Mouse (Mus musculus) MEL (cell line): Measurements from ENCODE around the gene Sult6b1. TPM values are rescaled to one million over a fixed set of nuclear protein-coding genes. Genes with fewer than 3 reads are reported as not detected.

Experiments used
- DNase-seq: peaks from one replicate; pipeline ENCODE4 v3.0.0; 2011; ENCODE audit warnings: low read depth, low spot score
- H3K27ac ChIP-seq: 2 replicates; pipeline ENCODE4 v1.5.1; 2012; ENCODE audit warnings: low read depth, mild to moderate bottlenecking, control low read depth, low read length, moderate library complexity; ENCODE audit not compliant: control insufficient read depth
- H3K27me3 ChIP-seq, 2 experiments: fragments of 150-350 bp in 1 of 2; sonication (generic) in 1 of 2; 2 replicates each; pipeline ENCODE4 v1.6.1; 2012; ENCODE audit warnings: low read length in 2 of 2, mild to moderate bottlenecking in 2 of 2, improper control_type of control experiment in 1 of 2, moderate library complexity in 1 of 2; ENCODE audit not compliant: insufficient read depth in 2 of 2, control insufficient read depth in 1 of 2
- H3K36me3 ChIP-seq, 2 experiments: 2 replicates each; pipeline ENCODE4 v1.6.1; 2012 to 2014; ENCODE audit warnings: low read length in 2 of 2, improper control_type of control experiment in 1 of 2, inconsistent platforms in 1 of 2, mild to moderate bottlenecking in 1 of 2; ENCODE audit not compliant: insufficient read depth in 2 of 2, control insufficient read depth in 1 of 2
- H3K4me1 ChIP-seq, 2 experiments: fragments of 150-350 bp in 1 of 2; sonication (generic) in 1 of 2; 2 replicates each; pipeline ENCODE4 v1.6.1; 2012; ENCODE audit warnings: low read length in 2 of 2, improper control_type of control experiment in 1 of 2, mild to moderate bottlenecking in 1 of 2; ENCODE audit not compliant: insufficient read depth in 2 of 2, control insufficient read depth in 1 of 2
- H3K4me3 ChIP-seq, 2 experiments: fragments of 150-350 bp in 1 of 2; sonication (generic) in 1 of 2; 2 replicates each; pipeline ENCODE4 v1.5.1; 2012; ENCODE audit warnings: low read depth in 2 of 2, low read length in 2 of 2, mild to moderate bottlenecking in 2 of 2, moderate library complexity in 2 of 2, control low read depth in 1 of 2, improper control_type of control experiment in 1 of 2; ENCODE audit not compliant: control insufficient read depth in 1 of 2, insufficient read depth in 1 of 2
- H3K79me2 ChIP-seq: 2 replicates; pipeline ENCODE4 v1.6.1; 2012; ENCODE audit warnings: mild to moderate bottlenecking, low read length, moderate library complexity; ENCODE audit not compliant: control insufficient read depth, poor library complexity, insufficient read depth
- H3K9ac ChIP-seq: 2 replicates; pipeline ENCODE4 v1.6.1; 2012; ENCODE audit warnings: low read depth, mild to moderate bottlenecking, control low read depth, low read length, moderate library complexity; ENCODE audit not compliant: control insufficient read depth, poor library complexity, severe bottlenecking
- H3K9me3 ChIP-seq: fragments of 150-350 bp; sonication (generic); replicated peaks from 2 replicates; pipeline ENCODE4 v1.6.1; 2012; ENCODE audit warnings: mild to moderate bottlenecking, low read length, improper control_type of control experiment, moderate library complexity; ENCODE audit not compliant: insufficient read depth
- CTCF ChIP-seq, 3 experiments: IDR thresholded peaks in 2 of 3; conservative IDR thresholded peaks in 1 of 3; 2 replicates each; pipeline ENCODE4 v1.5.1; 2011 to 2012; ENCODE audit warnings: low read length in 3 of 3, low read depth in 2 of 3, mild to moderate bottlenecking in 2 of 3, improper control_type of control experiment in 1 of 3, inconsistent platforms in 1 of 3, mixed read lengths in 1 of 3, moderate library complexity in 1 of 3; ENCODE audit not compliant: control insufficient read depth in 1 of 3, insufficient read depth in 1 of 3, poor library complexity in 1 of 3, severe bottlenecking in 1 of 3
- ELF1 ChIP-seq: IDR thresholded peaks from 2 replicates; pipeline ENCODE4 v1.6.1; 2014; ENCODE audit warnings: low read depth, mild to moderate bottlenecking, inconsistent platforms, low read length, improper control_type of control experiment, moderate library complexity
- ETS1 ChIP-seq: IDR thresholded peaks from 2 replicates; pipeline ENCODE4 v1.6.1; 2012; ENCODE audit warnings: low read depth, mild to moderate bottlenecking, inconsistent platforms, low read length, improper control_type of control experiment, moderate library complexity
- GABPA ChIP-seq: IDR thresholded peaks from 2 replicates; pipeline ENCODE4 v1.6.1; 2012; ENCODE audit warnings: low read depth, mild to moderate bottlenecking, inconsistent platforms, low read length, improper control_type of control experiment, moderate library complexity
- GATA1 ChIP-seq: IDR thresholded peaks from 2 replicates; pipeline ENCODE4 v1.6.1; 2011; ENCODE audit warnings: low read depth, low read length, improper control_type of control experiment
- HCFC1 ChIP-seq: IDR thresholded peaks from 2 replicates; pipeline ENCODE4 v1.6.1; 2012; ENCODE audit warnings: low read depth, mild to moderate bottlenecking, inconsistent platforms, low read length, improper control_type of control experiment, moderate library complexity
- MAX ChIP-seq: IDR thresholded peaks from 2 replicates; pipeline ENCODE4 v1.6.1; 2011; ENCODE audit warnings: low read length, improper control_type of control experiment
- MAZ ChIP-seq: IDR thresholded peaks from 2 replicates; pipeline ENCODE4 v1.6.1; 2012; ENCODE audit warnings: low read depth, mild to moderate bottlenecking, inconsistent platforms, low read length, improper control_type of control experiment
- MXI1 ChIP-seq: IDR thresholded peaks from 2 replicates; pipeline ENCODE4 v1.6.1; 2011; ENCODE audit warnings: mild to moderate bottlenecking, low read depth, low read length, improper control_type of control experiment
- MYB ChIP-seq: IDR thresholded peaks from 2 replicates; pipeline ENCODE4 v1.6.1; 2011; ENCODE audit warnings: mild to moderate bottlenecking, low read depth, low read length, improper control_type of control experiment
- NELFE ChIP-seq: IDR thresholded peaks from 2 replicates; pipeline ENCODE4 v1.6.1; 2011; ENCODE audit warnings: low read depth, low read length, improper control_type of control experiment
- NRF1 ChIP-seq: IDR thresholded peaks from 2 replicates; pipeline ENCODE4 v1.6.1; 2014; ENCODE audit warnings: low read depth, mild to moderate bottlenecking, inconsistent platforms, low read length, improper control_type of control experiment, moderate library complexity; ENCODE audit not compliant: poor library complexity, insufficient read depth, severe bottlenecking
- POLR2AphosphoS5 ChIP-seq: IDR thresholded peaks from 2 replicates; pipeline ENCODE4 v1.6.1; 2012; ENCODE audit warnings: low read depth, borderline replicate concordance, mild to moderate bottlenecking, inconsistent platforms, low read length, moderate library complexity, mixed read lengths
- RAD21 ChIP-seq: IDR thresholded peaks from 2 replicates; pipeline ENCODE4 v1.6.1; 2011; ENCODE audit warnings: mild to moderate bottlenecking, low read depth, low read length, improper control_type of control experiment
- RCOR1 ChIP-seq: IDR thresholded peaks from 2 replicates; pipeline ENCODE4 v1.6.1; 2012; ENCODE audit warnings: low read depth, mild to moderate bottlenecking, inconsistent platforms, low read length, improper control_type of control experiment
- TAL1 ChIP-seq: IDR thresholded peaks from 2 replicates; pipeline ENCODE4 v1.6.1; 2012; ENCODE audit warnings: mild to moderate bottlenecking, inconsistent platforms, low read length, moderate library complexity, mixed read lengths
- TBP ChIP-seq: IDR thresholded peaks from 2 replicates; pipeline ENCODE4 v1.8.0; 2011; ENCODE audit warnings: low read depth, low read length, improper control_type of control experiment
- USF1 ChIP-seq: IDR thresholded peaks from 2 replicates; pipeline ENCODE4 v1.6.1; 2014; ENCODE audit warnings: low read depth, mild to moderate bottlenecking, inconsistent platforms, low read length, improper control_type of control experiment, moderate library complexity
- USF2 ChIP-seq, 2 experiments: IDR thresholded peaks; 2 replicates each; pipeline ENCODE4 v1.6.1; 2011 to 2012; ENCODE audit warnings: improper control_type of control experiment in 2 of 2, low read length in 2 of 2, borderline replicate concordance in 1 of 2, inconsistent platforms in 1 of 2, low read depth in 1 of 2, mild to moderate bottlenecking in 1 of 2; ENCODE audit not compliant: insufficient read depth in 1 of 2
- ZC3H11A ChIP-seq: IDR thresholded peaks from 2 replicates; pipeline ENCODE4 v1.6.1; 2012; ENCODE audit warnings: low read depth, mild to moderate bottlenecking, inconsistent platforms, low read length, improper control_type of control experiment
- ZKSCAN1 ChIP-seq: IDR thresholded peaks from 2 replicates; pipeline ENCODE4 v1.6.1; 2012; ENCODE audit warnings: low read depth, mild to moderate bottlenecking, inconsistent platforms, low read length, improper control_type of control experiment, moderate library complexity
- ZNF384 ChIP-seq: IDR thresholded peaks from 2 replicates; pipeline ENCODE4 v1.6.1; 2012; ENCODE audit warnings: low read depth, mild to moderate bottlenecking, inconsistent platforms, low read length, improper control_type of control experiment
- polyA plus RNA-seq, 2 experiments: library from polyadenylated mRNA; stranded (reverse) in 1 of 2; unstranded in 1 of 2; fragments of >175 nt in 1 of 2; fragments of >200 nt in 1 of 2; gene quantifications; 2 replicates each; pipeline versions ENCODE4 v1.2.1 to v1.2.4; 2012; ENCODE audit warnings: low replicate concordance in 2 of 2, low read depth in 1 of 2; ENCODE audit not compliant: insufficient read length in 2 of 2, insufficient read depth in 1 of 2, missing spikeins in 1 of 2
- total RNA-seq: library from RNA; depleted of rRNA; stranded (reverse); fragments of 300-350 nt; gene quantifications from 2 replicates; pipeline ENCODE4 v1.2.3, GENCODE M21; 2012

The Sult6b1 gene
- total and polyA plus RNA-seq, 3 experiments = 0.29 TPM; not detected in 2

GRCm38 (mm10) chr17:78881878-78882304, 24.9 kb downstream of the Sult6b1 start:
- Histone ChIP-seq H3K27ac (peak overlapping the region; percentile 68), H3K79me2 (peaks cover 6% of the 10 kb centered on the region), H3K36me3 (peaks cover 0 to 3% of the 10 kb centered on the region in 2 experiments; a peak in 1 of 4 replicates), H3K27me3 (no peaks in the 10 kb centered on the region), H3K9me3 (no peaks in the 10 kb centered on the region), H3K9ac (peak overlapping the region; percentile 87), H3K4me1 (peaks cover 3 to 10% of the 10 kb centered on the region in 2 experiments; a peak in 3 of 4 replicates), H3K4me3 (peak overlapping the region; percentile 76 to 91)
- TF ChIP-seq ZC3H11A (no peak), MXI1 (peak; percentile 6; the same call in 1 of the 2 replicates), POLR2AphosphoS5 (no peak), USF2 (IDR thresholded peaks at IDR 0.05; ENCODE audit: borderline replicate concordance in 1 of 2, insufficient read depth in 1 of 2, low read depth in 1 of 2, low read length in 2 of 2) (no peak), ETS1 (peak; percentile 1; the same call in 1 of the 2 replicates), GATA1 (no peak), MYB (no peak), NRF1 (no peak), ZNF384 (no peak), HCFC1 (no peak), NELFE (no peak), CTCF (IDR thresholded peaks at IDR 0.05 in 2 of 3, conservative IDR thresholded peaks at IDR 0.05 in 1 of 3; ENCODE audit: control insufficient read depth in 1 of 3, insufficient read depth in 1 of 3, low read depth in 2 of 3, low read length in 3 of 3, poor library complexity in 1 of 3, severe bottlenecking in 1 of 3) (no peak), ELF1 (peak; percentile 78), ZKSCAN1 (no peak), MAZ (no peak; the same call in 1 of the 2 replicates), MAX (no peak), RAD21 (no peak), USF1 (no peak), TAL1 (no peak)
- DNase-seq = peak; percentile 67

- Histone ChIP-seq H3K9me3 (no peaks in the 10 kb centered on the region), H3K36me3 (no peaks in the 10 kb centered on the region; a peak in 2 of 4 replicates), H3K9ac (no peak overlapping the region), H3K27me3 (no peaks in the 10 kb centered on the region), H3K4me1 (no peaks in the 10 kb centered on the region), H3K27ac (no peak overlapping the region), H3K4me3 (no peak overlapping the region), H3K79me2 (no peaks in the 10 kb centered on the region)
- TF ChIP-seq RCOR1 (no peak), TBP (no peak), GATA1 (no peak), ZNF384 (no peak), GABPA (no peak), ZC3H11A (no peak)
- DNase-seq = no peak
Observed at GRCm38 (mm10) chr17:78873886-78874285, 32.9 kb downstream of the Sult6b1 start.
